Mouse (Mus musculus): ENCODE results near the gene Oat. TPM values are rescaled to one million over a fixed set of nuclear protein-coding genes. Genes with fewer than 3 reads are reported as not detected.

Oat gene
- polyA plus RNA-seq, 2 experiments from 2014 or later: 77.0 to 91.2 TPM

GRCm38 (mm10) chr7:132529206-132529605 is 47.0 kb downstream of the Oat start:
- ATAC-seq: no peak

GRCm38 (mm10) chr7:132513419-132513982 is 62.7 kb downstream of the Oat start:
- no peak for ATAC-seq

GRCm38 (mm10) chr7:132509110-132509509 is 67.1 kb downstream of the Oat start:
- no peak for ATAC-seq

Other genes with a start within 250 kb of the Oat start
- gene Nkx1-2, start 23.2 kb upstream of the Oat start, polyA plus RNA-seq (2017; shearing (Covaris generic)): not detected
- 1 to 10 TPM; 4.0 to 5.0 TPM for gene Lhpp, start 34.2 kb upstream of the Oat start, polyA plus RNA-seq (2017; shearing (Covaris generic))
- 100 to 1,000 TPM in 1 of 2 experiments, 10 to 100 TPM in 1; 73.4 to 102 TPM for gene Fam53b, start 237.5 kb upstream of the Oat start, polyA plus RNA-seq (2017; shearing (Covaris generic))

All from CD4-positive, CD25-positive, alpha-beta regulatory T cell, adult 4 months (primary cell).